Mouse (Mus musculus) spleen, postnatal 36 days (tissue): ENCODE measurements around the gene Tcn2.
A peak's percentile ranks its signal among the peaks of the same experiment; 100 is the strongest.

Experiments used
- DNase-seq, 2 experiments: peaks; one replicate each; pipeline ENCODE4 v3.0.0; 2022; ENCODE audit warnings: low spot score in 2 of 2, mixed read lengths in 1 of 2

Tcn2 gene

GRCm38 (mm10) chr11:3894406-3895281 lies 37.3 kb downstream of the Tcn2 start, which contains the start of the genes 4921536K21Rik and Dusp18:
TSS of gene 4921536K21Rik (minus strand) at chr11:3895098.
TSS of gene Dusp18 (plus strand) at chr11:3895240.
- peak; percentile 84 to 85 for DNase-seq

GRCm38 (mm10) chr11:3893970-3894369 lies 38.0 kb downstream of the Tcn2 start:
- DNase-seq, result no peak

- no peak for DNase-seq
These were observed 44.6 kb downstream of the Tcn2 start for GRCm38 (mm10) chr11:3887331-3887730.

GRCm38 (mm10) chr11:3883711-3884110 lies 48.2 kb downstream of the Tcn2 start:
- no peak for DNase-seq

GRCm38 (mm10) chr11:3879836-3880235 lies 52.1 kb downstream of the Tcn2 start:
- DNase-seq, result peak; percentile 25 to 45

GRCm38 (mm10) chr11:3878660-3879059 lies 53.3 kb downstream of the Tcn2 start:
- DNase-seq, result no peak

GRCm38 (mm10) chr11:3876419-3876818 lies 55.5 kb downstream of the Tcn2 start:
- DNase-seq, result no peak
